Mouse (Mus musculus) CD4-positive, CD25-positive, alpha-beta regulatory T cell, adult 9 weeks (primary cell): ENCODE measurements around the gene Rab11fip3. TPM values are rescaled to one million over a fixed set of nuclear protein-coding genes. Genes with fewer than 3 reads are reported as not detected.

Source experiments
- polyA plus RNA-seq: library from polyadenylated mRNA; unstranded; fragments of 100-300 nt; shearing (Covaris generic); gene quantifications from one replicate; pipeline ENCODE4 v1.2.1, GENCODE M21; 2017

The Rab11fip3 gene
- polyA plus RNA-seq, result 1.5 TPM

DNA sequence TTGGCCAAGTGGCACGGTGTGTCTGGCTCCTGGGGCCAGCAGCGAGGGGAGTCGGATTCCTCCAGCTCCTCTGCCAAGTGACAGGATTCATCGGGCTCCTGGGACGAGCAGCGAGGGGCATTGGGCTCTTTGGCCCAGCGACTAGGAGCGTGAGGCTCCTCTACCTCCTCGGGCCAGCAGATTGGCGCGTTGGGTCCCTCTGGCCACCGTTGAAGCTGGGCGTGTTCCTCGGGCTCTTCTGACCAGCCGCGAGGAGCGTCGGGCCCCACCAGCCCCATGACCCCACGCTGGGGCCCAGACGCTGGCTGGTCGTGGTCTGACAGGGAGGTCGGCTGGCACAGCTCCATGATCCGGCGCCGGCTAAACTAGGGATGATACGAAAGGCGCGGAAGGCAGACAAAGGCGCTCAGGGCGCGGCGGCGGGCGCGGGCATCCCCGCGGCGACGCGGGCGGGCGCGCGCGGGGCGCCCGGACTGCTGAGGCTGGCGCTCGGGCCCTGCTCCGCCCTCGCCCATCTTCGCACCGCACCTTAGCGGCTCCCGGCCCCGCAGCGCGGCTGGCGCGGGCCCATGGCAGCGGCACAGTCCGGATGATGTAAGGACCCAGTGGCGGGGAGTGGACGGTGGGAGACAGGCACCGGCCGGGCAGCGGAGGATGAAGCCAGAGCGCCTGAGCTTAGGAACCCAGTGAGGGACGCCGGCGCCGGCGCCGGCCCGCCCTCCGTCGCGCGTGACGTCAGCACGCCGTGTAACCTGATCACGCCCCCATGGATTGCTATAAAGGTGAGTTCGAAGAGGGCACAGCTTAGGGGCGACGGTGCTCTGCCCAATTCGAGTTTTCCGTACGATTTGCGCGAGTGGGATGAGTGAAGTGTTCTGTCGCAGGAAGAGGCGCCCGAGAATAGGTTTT is at the start of gene Rab11fip3:
Gene Rab11fip3, minus strand, starts transcription at position 725 of the 909 bp plus-strand sequence.

DNA sequence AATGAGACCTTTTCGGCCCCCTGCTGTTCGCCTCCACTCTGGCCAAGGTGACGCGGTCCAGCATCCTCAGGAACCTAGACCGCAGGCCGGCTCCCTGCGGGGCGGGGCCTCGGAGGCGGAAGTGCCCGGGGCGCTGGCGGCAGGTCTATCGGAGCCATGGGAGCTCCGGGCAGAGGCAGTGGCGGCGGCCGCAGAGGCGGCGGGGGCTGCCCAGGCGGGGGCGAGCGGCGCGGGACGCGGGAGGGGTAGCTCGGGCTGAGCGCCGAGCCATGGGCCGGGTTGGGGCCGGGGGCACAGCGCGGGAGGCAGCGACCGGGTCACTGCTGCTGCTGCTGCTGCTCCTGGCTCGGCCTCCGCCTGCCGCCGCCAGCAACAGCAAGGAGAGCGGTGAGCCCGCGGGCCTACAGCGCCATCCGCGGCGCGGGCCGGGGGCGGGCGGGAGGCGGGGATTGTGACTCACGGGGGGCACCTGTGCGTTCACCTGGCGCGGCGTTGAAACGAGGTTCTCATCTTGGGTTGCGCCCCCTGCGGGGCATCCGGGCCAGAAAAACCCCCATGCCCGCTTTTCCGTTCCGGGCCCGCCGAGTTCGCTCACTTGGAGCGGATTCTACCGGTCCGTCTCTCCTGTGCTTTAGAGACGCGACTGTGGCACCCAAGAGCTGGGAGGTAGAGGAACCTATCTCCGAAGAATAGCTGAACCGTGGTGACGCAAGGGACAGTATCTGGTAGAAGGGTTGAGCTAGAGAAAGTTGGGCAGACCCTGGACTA is 44.0 kb upstream of the Rab11fip3 start, which contains the start of gene Tmem8:
Gene Tmem8, plus strand, starts transcription at position 119 of the 768 bp plus-strand sequence.

DNA sequence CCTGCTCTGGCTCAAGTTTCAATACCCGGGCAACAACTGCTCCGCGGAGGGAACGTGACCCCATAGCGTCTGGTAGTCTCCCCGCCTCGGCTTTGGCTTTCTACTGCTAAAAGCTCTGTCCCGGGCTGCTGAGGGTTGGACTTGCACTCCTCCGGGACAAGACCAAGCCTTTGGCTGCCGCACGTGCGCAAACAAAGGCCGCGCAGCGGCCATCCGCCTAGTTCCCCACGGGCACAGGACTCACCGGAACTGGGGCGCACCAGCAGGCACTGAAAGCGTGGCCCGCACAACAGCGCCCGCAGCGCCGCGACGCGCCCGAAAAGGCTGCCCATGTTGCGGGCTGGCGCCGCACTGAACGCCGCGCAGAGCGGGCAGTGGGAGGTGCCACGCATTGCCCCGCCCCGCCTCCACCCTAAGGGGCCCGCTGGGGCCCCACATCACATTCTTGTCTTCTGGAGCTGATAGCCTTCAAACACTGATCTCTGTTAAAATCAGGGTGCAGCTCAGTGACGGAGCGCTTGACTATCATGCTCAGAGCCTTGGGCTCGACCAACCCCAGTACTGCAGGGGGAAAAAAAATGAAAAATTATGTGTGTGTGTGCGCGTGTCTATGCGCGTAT is 25.9 kb upstream of the Rab11fip3 start, which contains the start of gene Nme4:
Gene Nme4, minus strand, starts transcription at position 482 of the 620 bp plus-strand sequence.

DNA sequence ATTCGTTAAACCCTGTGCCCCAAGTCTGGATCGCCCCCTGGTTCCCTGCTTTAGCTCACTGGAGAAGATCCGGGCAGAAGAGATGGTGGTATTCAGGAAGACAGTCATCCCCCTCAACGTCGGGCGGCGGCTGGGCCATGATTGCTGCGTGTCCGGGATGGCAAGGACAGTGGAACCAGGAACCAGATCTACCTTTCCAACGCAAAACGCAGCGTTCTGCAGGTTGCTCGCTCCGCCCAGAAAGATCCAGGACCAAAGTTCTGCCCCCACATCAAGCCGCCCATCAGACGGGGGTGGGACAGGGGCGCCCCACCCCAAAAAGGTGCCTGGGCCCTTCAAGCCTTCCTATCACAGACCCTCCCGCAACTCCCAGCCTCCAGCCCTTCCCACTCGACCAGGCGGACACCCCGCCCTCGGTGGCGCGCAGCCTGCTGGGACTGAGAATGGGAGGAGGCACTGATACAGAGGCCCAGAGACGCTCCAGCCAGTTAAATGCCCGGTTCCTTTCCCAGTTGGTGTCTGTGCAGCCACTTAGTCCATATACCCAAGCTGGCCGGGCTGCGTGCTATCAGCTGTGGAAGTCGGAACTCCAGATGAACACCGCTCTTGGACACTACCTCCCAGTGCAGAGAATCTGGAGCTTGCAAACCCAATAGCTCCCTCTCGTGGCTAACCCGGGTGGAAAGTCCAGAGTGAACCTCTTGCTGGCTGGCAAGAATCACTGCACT is 20.7 kb upstream of the Rab11fip3 start, which contains the start of gene Decr2:
Gene Decr2, minus strand, starts transcription at position 433 of the 728 bp plus-strand sequence.

DNA sequence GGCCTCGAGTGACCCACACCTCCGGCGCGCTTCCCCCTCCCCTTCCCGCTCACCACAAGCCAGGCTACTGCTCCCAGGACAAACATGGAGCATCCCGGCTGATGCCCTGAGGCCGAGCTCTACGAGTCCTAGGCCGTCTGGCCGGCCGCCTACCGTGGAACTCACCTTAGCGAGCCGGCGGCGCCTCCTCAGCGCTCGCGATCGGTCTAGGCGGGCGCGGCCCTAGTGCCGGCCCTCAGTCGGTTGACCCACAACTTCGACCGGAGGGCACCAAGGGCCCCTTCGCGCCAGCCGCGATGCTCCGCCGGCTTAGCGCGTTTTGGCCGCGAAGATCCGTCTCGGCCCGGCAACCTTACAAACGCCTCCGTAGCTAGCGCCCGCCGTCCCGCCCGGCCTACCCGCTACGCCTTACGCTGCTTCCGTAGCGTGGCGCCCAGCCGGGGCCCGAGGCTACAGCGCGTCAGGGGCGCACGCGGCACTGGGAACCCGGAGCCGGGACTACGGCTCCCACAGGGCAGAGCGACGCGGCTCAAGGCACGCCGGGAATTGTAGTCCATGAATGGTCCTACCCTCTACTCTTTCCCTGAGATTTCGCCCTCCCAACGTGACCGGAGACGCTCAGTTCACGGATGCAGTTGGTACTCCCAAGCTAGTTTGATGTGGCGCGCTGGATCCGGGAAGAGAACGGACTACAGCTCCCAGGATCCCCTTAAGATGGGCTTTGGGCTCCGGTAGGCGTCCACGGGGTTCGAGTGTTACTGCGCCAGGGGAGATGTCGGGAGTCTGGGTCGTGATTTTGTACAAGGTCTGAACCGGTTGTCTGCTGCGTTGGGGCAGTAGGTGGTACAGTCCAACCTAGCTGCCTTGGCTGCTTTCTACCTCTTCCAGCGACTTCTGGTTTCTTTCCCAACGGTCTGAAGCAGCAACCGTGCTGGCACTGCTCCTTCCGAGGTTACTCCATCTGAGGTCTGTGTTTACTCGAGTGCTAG is 83.8 kb downstream of the Rab11fip3 start, which contains the start of gene Capn15:
Gene Capn15, minus strand, starts transcription at position 491 of the 989 bp plus-strand sequence.

DNA sequence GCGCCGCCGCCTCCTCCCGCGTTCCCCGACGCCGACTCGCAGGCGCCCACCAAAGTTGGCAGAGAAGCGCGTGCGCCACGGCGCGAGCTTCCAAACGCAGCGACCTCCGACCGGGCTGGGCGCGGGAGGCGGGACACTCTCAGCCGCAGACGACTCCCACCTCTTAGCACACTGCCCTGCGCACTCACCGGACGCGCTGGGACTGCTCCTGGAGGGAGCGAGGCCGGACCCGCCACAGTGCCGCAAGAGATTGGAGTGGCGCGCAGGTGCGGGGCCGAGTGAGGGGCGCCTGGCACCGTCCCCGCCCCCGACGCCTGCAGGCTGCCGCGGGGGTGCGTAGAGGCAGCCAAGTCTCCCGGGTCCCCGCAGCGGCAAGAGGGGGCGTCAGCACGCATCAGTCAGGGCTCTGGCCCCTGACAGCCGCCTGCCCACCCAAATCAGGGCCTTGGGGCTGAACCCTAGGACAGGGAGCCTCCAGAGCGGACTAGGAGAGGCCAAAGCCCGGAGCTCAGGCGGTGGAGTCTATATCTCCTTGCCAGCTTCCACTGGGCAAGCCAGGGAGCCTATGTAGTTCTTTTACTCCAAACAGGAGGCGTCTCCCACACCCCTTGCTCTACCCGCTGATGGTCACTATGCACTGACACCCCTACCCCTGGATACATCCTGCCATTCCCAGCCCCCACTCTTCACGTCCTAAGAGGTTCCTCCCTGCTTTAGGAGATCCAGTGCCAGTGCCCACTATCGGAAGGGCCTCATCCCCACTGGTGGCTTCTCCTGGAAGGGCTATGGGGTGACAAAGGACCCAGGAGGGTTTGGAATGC is 117.3 kb downstream of the Rab11fip3 start, which contains the start of gene A930017K11Rik:
Gene A930017K11Rik, minus strand, starts transcription at position 763 of the 821 bp plus-strand sequence.

DNA sequence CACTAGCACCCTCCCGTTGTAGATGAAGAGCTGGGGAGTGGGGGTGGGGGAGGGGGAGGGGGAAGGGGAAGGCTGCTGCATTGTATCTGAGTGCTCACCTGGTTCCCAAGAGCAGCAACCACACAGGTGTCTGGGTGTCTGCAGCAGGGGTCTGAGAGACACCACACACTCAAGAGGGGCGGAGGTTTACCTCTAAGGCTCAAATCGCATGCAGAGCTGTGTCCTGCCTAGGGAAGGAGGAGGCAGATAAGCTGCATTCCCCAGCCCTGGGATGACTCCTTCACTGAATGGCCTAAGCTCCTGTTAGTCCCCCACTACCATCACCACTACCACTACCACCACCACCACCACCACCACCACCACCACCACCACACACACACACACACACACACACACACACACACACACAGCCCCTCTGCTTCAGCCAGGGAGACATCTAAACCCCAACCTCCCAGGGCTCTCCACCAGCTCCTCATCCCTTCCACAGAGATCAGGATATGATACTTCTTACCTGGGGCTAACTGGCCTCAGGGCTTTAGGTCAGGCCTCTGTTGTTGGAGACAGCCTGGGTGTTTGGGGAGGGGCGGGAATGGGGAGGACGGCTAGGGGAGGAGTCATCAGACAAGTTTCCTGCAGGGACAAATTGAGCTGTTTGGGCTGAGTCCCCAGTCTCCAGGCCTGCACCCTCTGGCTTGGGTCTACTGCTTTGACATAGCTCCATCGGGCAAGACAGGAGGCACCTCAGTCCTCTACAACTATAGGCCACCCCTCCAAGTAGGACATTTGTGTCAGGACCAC is 124.8 kb downstream of the Rab11fip3 start, which contains the start of the genes Pigq and Nhlrc4:
Gene Pigq, minus strand, starts transcription at position 571 of the 798 bp plus-strand sequence.
Gene Nhlrc4, minus strand, starts transcription at position 596 of the 798 bp plus-strand sequence.

Other genes starting within 250 kb of the Rab11fip3 start
- gene Wdr24, start 245.9 kb downstream of the Rab11fip3 start, polyA plus RNA-seq, result 46.8 TPM
- gene Jmjd8, start 240.7 kb downstream of the Rab11fip3 start, polyA plus RNA-seq, result 44.0 TPM
- gene Stub1, start 236.2 kb downstream of the Rab11fip3 start, polyA plus RNA-seq, result 63.7 TPM
- gene Rhbdl1, start 232.3 kb downstream of the Rab11fip3 start, polyA plus RNA-seq, result 0.27 TPM
- 0.48 TPM for gene Gm20683, start 227.8 kb downstream of the Rab11fip3 start, polyA plus RNA-seq
- 45.1 TPM for gene Rhot2, start 224.7 kb downstream of the Rab11fip3 start, polyA plus RNA-seq
- 6.7 TPM for gene Wdr90, start 208.1 kb downstream of the Rab11fip3 start, polyA plus RNA-seq
- 2.4 TPM for gene Mcrip2, start 200.8 kb downstream of the Rab11fip3 start, polyA plus RNA-seq
- gene Mettl26, start 194.5 kb downstream of the Rab11fip3 start, polyA plus RNA-seq, result 112 TPM
- gene Wfikkn1, start 188.7 kb downstream of the Rab11fip3 start, polyA plus RNA-seq, result 1.5 TPM
- 5.6 TPM for gene Rab40c, start 149.8 kb downstream of the Rab11fip3 start, polyA plus RNA-seq
- 63.9 TPM for gene Pigq, start 124.6 kb downstream of the Rab11fip3 start, polyA plus RNA-seq
- not detected for gene Nhlrc4, start 124.6 kb downstream of the Rab11fip3 start, polyA plus RNA-seq
- gene A930017K11Rik, start 117.0 kb downstream of the Rab11fip3 start, polyA plus RNA-seq, result not detected
- gene Capn15, start 83.8 kb downstream of the Rab11fip3 start, polyA plus RNA-seq, result 14.6 TPM
- gene Decr2, start 20.8 kb upstream of the Rab11fip3 start, polyA plus RNA-seq, result 35.3 TPM
- gene Nme4, start 26.0 kb upstream of the Rab11fip3 start, polyA plus RNA-seq, result 2.0 TPM
- 4.8 TPM for gene Tmem8, start 43.7 kb upstream of the Rab11fip3 start, polyA plus RNA-seq
- 93.0 TPM for gene Mrpl28, start 53.9 kb upstream of the Rab11fip3 start, polyA plus RNA-seq
- gene Axin1, start 69.1 kb upstream of the Rab11fip3 start, polyA plus RNA-seq, result 8.9 TPM
- not detected for gene Pdia2, start 129.5 kb upstream of the Rab11fip3 start, polyA plus RNA-seq
- 17.6 TPM for gene Rgs11, start 133.4 kb upstream of the Rab11fip3 start, polyA plus RNA-seq
- not detected for gene Arhgdig, start 138.2 kb upstream of the Rab11fip3 start, polyA plus RNA-seq
- gene Fam234a, start 174.7 kb upstream of the Rab11fip3 start, polyA plus RNA-seq, result 29.9 TPM
- gene Luc7l, start 183.3 kb upstream of the Rab11fip3 start, polyA plus RNA-seq, result 92.1 TPM